Mouse (Mus musculus) bone marrow, adult 2 months (tissue): ENCODE measurements at regions not wholly inside any gene's neighbourhood (a gene's known extent, or its start where the extent isn't known, plus 50 kb on each side); places are given as distances from the start of the nearest gene placed in this dataset.

Experiments
- H3K27ac ChIP-seq: fragments of 200-500 bp; 2 replicates; pipeline ENCODE4 v1.5.1; 2012; ENCODE audit warnings: low read depth, mild to moderate bottlenecking, control low read depth, inconsistent platforms, low read length; ENCODE audit not compliant: control insufficient read depth, poor library complexity, insufficient read depth
- H3K4me1 ChIP-seq: fragments of 200-500 bp; 2 replicates; pipeline ENCODE4 v1.6.1; 2011; ENCODE audit warnings: low read length; ENCODE audit not compliant: control insufficient read depth, insufficient read depth
- H3K4me3 ChIP-seq: fragments of 200-500 bp; replicated peaks from 2 replicates; pipeline ENCODE3; 2011; ENCODE audit warnings: mild to moderate bottlenecking, low read depth, low read length, control low read depth; ENCODE audit not compliant: control insufficient read depth
- CTCF ChIP-seq: fragments of 200-500 bp; IDR thresholded peaks from 2 replicates; pipeline ENCODE4 v1.5.1; 2011; ENCODE audit warnings: low read length, control low read depth; ENCODE audit not compliant: control insufficient read depth, insufficient read depth
- POLR2A ChIP-seq: fragments of 200-500 bp; IDR thresholded peaks from 2 replicates; pipeline ENCODE4 v1.6.1; 2011; ENCODE audit warnings: low read depth, mild to moderate bottlenecking, control low read depth, low read length, borderline replicate concordance; ENCODE audit not compliant: control insufficient read depth
- WGBS: fragments of 180-500 bp; shearing (Covaris S2); methylation state at CpG from one replicate; pipeline ENCODE4 v1.1.7; 2018; 5-methylcytosine and 5-hydroxymethylcytosine counted together

DNA sequence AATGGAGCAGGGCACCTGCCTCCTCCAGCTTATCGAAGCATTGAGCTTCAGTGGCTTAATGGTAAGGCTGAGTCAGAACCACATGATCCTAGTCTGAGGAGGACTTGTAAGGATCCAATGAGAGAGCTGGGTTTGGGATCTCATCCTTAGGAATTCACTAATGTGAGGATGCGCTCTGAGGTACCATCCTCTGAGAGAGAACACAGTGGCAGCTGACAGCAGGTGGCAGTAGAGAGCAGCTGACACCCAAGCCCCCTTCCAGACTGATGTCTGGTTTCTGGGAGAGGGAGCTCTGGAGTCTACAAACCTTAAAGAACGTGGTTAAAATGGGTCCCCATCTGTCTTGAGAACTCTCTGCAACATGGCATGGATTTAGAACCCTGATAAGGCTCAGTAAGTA lies 137.8 kb downstream of the B3glct start:
- Histone ChIP-seq H3K27ac (no peak overlapping the region), H3K4me3 (no peak overlapping the region), H3K4me1 (no peaks in the 10 kb centered on the region)
- WGBS = 33% methylated on average over 3 of the region's 3 CpGs
- TF ChIP-seq POLR2A (no peak), CTCF (peak; percentile 73)

- TF ChIP-seq POLR2A (no peak), CTCF (no peak)
- no peak overlapping the region for H3K27ac ChIP-seq
- no peak overlapping the region for H3K4me3 ChIP-seq
- no peaks in the 10 kb centered on the region for H3K4me1 ChIP-seq
- 45% methylated on average over 6 of the region's 6 CpGs for WGBS
Observed at GRCm38 (mm10) chr5:149818812-149819211, 140.8 kb downstream of the B3glct start.

- WGBS = 83% methylated on average over 9 of the region's 9 CpGs
- TF ChIP-seq CTCF = no peak
- no peak for TF ChIP-seq POLR2A
- no peak overlapping the region for H3K27ac ChIP-seq
- H3K4me3 ChIP-seq = no peak overlapping the region
- H3K4me1 ChIP-seq = no peaks in the 10 kb centered on the region
Observed at GRCm38 (mm10) chr5:149823821-149824220, 145.8 kb downstream of the B3glct start.

- Histone ChIP-seq H3K4me3 (no peak overlapping the region), H3K27ac (no peak overlapping the region), H3K4me1 (no peaks in the 10 kb centered on the region)
- WGBS = 58% methylated on average over 3 of the region's 3 CpGs
- no peak for TF ChIP-seq POLR2A
- TF ChIP-seq CTCF = no peak
Observed at GRCm38 (mm10) chr5:149827599-149827998, 149.6 kb downstream of the B3glct start.

- H3K4me3 ChIP-seq = no peak overlapping the region
- H3K4me1 ChIP-seq = no peaks in the 10 kb centered on the region
- H3K27ac ChIP-seq = no peak overlapping the region
- TF ChIP-seq CTCF = peak; percentile 88
- no peak for TF ChIP-seq POLR2A
- 3% methylated on average over 28 of the region's 28 CpGs for WGBS
Observed at GRCm38 (mm10) chr5:149831122-149831861, 153.3 kb downstream of the B3glct start.

GRCm38 (mm10) chr5:149837379-149837778 lies 159.3 kb downstream of the B3glct start:
- TF ChIP-seq CTCF = no peak
- TF ChIP-seq POLR2A = no peak
- 57% methylated on average over 2 of the region's 2 CpGs for WGBS
- H3K4me3 ChIP-seq = no peak overlapping the region
- no peak overlapping the region for H3K27ac ChIP-seq
- H3K4me1 ChIP-seq = no peaks in the 10 kb centered on the region

DNA sequence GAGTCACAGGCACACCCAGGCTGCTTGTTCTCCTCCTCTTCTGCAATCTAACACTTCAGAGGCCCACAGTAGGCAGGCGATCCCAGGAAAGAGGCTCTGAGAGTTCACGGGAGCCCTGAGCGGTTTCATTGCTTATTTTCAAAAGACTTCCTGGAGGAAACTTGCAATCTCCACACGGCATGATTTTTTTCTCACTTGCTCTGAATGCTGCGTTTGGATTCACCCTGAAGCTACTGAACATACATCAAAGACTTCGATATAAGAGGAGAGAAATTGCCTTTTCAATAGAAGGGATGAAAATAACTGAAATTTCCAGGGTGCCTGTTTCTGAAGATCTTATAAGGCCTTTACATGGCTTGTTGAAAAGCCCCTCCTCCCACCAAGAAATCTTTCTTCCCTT lies 164.5 kb downstream of the B3glct start:
- TF ChIP-seq CTCF (no peak), POLR2A (no peak)
- no peak overlapping the region for H3K4me3 ChIP-seq
- WGBS = 56% methylated on average over 6 of the region's 6 CpGs
- H3K27ac ChIP-seq = no peak overlapping the region
- H3K4me1 ChIP-seq = no peaks in the 10 kb centered on the region

- WGBS = 56% methylated on average over 7 of the region's 7 CpGs
- no peak overlapping the region for H3K4me3 ChIP-seq
- H3K4me1 ChIP-seq = no peaks in the 10 kb centered on the region
- no peak overlapping the region for H3K27ac ChIP-seq
- TF ChIP-seq POLR2A = no peak
- no peak for TF ChIP-seq CTCF
Observed at GRCm38 (mm10) chr5:149843310-149843709, 165.3 kb downstream of the B3glct start.

- Histone ChIP-seq H3K4me3 (no peak overlapping the region), H3K27ac (no peak overlapping the region), H3K4me1 (no peaks in the 10 kb centered on the region)
- TF ChIP-seq POLR2A (no peak), CTCF (no peak)
- 76% methylated on average over 8 of the region's 8 CpGs for WGBS
Observed at GRCm38 (mm10) chr5:149845256-149845655, 167.2 kb downstream of the B3glct start.
